ENCODE assay signal across 9 mouse cellular contexts in genomic region chr4:134401181-134401661, GRCm38 (mm10). TPM values are rescaled to one million over a fixed set of nuclear protein-coding genes. Genes with fewer than 3 reads are reported as not detected.
DNase-seq lines count a peak whose midpoint lies in the region; ATAC-seq and TF ChIP-seq lines count a peak whose summit lies in the region.
"Had no signal": no experiment of that assay in that cellular context is flagged by ENCODE, and none has a peak within 500 bp of the region (broad histone marks: within the 10 kb centered on the region; RNA-seq: fewer than 3 reads in every experiment).

No protein-coding gene starts in this region.

- peak; percentile 97 for DNase-seq in heart, adult 11 months
- no peak for DNase-seq in heart, adult 8-10 months (ENCODE audit: low spot score)
- DNase-seq in kidney, postnatal 14 days: peak; percentile 74
- DNase-seq in liver, embryonic 11.5 days (ENCODE audit: low spot score): peak; percentile 75

- peak overlapping the region; percentile 65 for H3K9ac ChIP-seq in heart, embryonic 14.5 days (ENCODE audit: low read length)
- H3K9ac ChIP-seq in liver, embryonic 11.5 days (ENCODE audit: low read depth, low read length): peak overlapping the region; percentile 53; the same call in 1 of the 2 replicates
- H3K9ac ChIP-seq in midbrain, embryonic 16.5 days (ENCODE audit: low read depth, low read length): peak overlapping the region; percentile 67

- no peaks in the 10 kb centered on the region for H3K9me3 ChIP-seq in erythroblast, embryonic 14.5 days (ENCODE audit: control insufficient read depth, low read length)
- no peaks in the 10 kb centered on the region for H3K9me3 ChIP-seq in heart, embryonic 14.5 days (ENCODE audit: control insufficient read depth, low read length)
- H3K9me3 ChIP-seq in liver, embryonic 11.5 days (ENCODE audit: control insufficient read depth, low read length): no peaks in the 10 kb centered on the region
- no peaks in the 10 kb centered on the region for H3K9me3 ChIP-seq in midbrain, embryonic 16.5 days (replicated peaks; ENCODE audit: control insufficient read depth, low read length, poor library complexity, severe bottlenecking)

- peak overlapping the region; percentile 5 for H3K4me3 ChIP-seq in erythroblast, embryonic 14.5 days (replicated peaks)
- H3K4me3 ChIP-seq in heart, embryonic 14.5 days (ENCODE audit: control insufficient read depth in 1 of 2, insufficient read depth in 1 of 2, low read depth in 1 of 2, low read length in 2 of 2): peak overlapping the region; percentile 41 to 50
- peak overlapping the region; percentile 49 for H3K4me3 ChIP-seq in liver, embryonic 11.5 days (ENCODE audit: low read depth, low read length)
- peak overlapping the region; percentile 43 for H3K4me3 ChIP-seq in midbrain, embryonic 16.5 days (ENCODE audit: low read depth, low read length)
- H3K4me3 ChIP-seq in testis, adult 2 months (ENCODE audit: control insufficient read depth, low read depth, low read length): peak overlapping the region; percentile 89

- 7% methylated on average over 19 of the region's 19 CpGs for WGBS in heart, embryonic 14.5 days
- 9% methylated on average over 19 of the region's 19 CpGs for WGBS in liver, embryonic 11.5 days
- WGBS in midbrain, embryonic 16.5 days: 3% methylated on average over 19 of the region's 19 CpGs

- H3K36me3 ChIP-seq in erythroblast, embryonic 14.5 days (ENCODE audit: control insufficient read depth): no peaks in the 10 kb centered on the region
- peaks cover 6% of the 10 kb centered on the region; the same call in 1 of the 2 replicates for H3K36me3 ChIP-seq in heart, embryonic 14.5 days (ENCODE audit: control insufficient read depth, insufficient read depth, low read length)
- H3K36me3 ChIP-seq in liver, embryonic 11.5 days (ENCODE audit: control insufficient read depth, insufficient read depth, low read length): no peaks in the 10 kb centered on the region
- H3K36me3 ChIP-seq in midbrain, embryonic 16.5 days (ENCODE audit: control insufficient read depth, insufficient read depth, low read length): no peaks in the 10 kb centered on the region
- no peaks in the 10 kb centered on the region for H3K36me3 ChIP-seq in testis, adult 2 months (ENCODE audit: control insufficient read depth, insufficient read depth, low read length)

- TF ChIP-seq POLR2A in testis, adult 2 months (IDR thresholded peaks at IDR 0.05; ENCODE audit: control insufficient read depth, low read depth, low read length): peak; percentile 56; the same call in 1 of the 2 replicates

- TF ChIP-seq CTCF in testis, adult 2 months (IDR thresholded peaks at IDR 0.05; ENCODE audit: control insufficient read depth, insufficient read depth, insufficient replicate concordance, low read depth, low read length): no peak

- 0 out of 4 replicates have a peak overlapping the region, but pooled peaks of 1 of the 2 experiments have one; percentile 6 for H3K27ac ChIP-seq in heart, embryonic 14.5 days (replicated peaks in 1 of 2; ENCODE audit: control insufficient read depth in 1 of 2, insufficient read depth in 1 of 2, low read depth in 2 of 2, low read length in 2 of 2)
- H3K27ac ChIP-seq in liver, embryonic 11.5 days (ENCODE audit: low read depth, low read length): peak overlapping the region; percentile 50; the same call in 1 of the 2 replicates
- peak overlapping the region; percentile 87 for H3K27ac ChIP-seq in midbrain, embryonic 16.5 days (ENCODE audit: low read length)
- peak overlapping the region; percentile 86 for H3K27ac ChIP-seq in testis, adult 2 months (ENCODE audit: control insufficient read depth, insufficient read depth, low read depth, low read length)

- H3K27me3 ChIP-seq in erythroblast, embryonic 14.5 days (ENCODE audit: control insufficient read depth): peaks cover 32% of the 10 kb centered on the region
- no peaks in the 10 kb centered on the region for H3K27me3 ChIP-seq in heart, embryonic 14.5 days (ENCODE audit: control insufficient read depth, insufficient read depth, low read length)
- H3K27me3 ChIP-seq in liver, embryonic 11.5 days (replicated peaks; ENCODE audit: control insufficient read depth, insufficient read depth, low read length): no peaks in the 10 kb centered on the region
- no peaks in the 10 kb centered on the region for H3K27me3 ChIP-seq in midbrain, embryonic 16.5 days (ENCODE audit: control insufficient read depth, insufficient read depth, low read depth, low read length)
- H3K27me3 ChIP-seq in testis, adult 2 months (ENCODE audit: control insufficient read depth, insufficient read depth, low read length): no peaks in the 10 kb centered on the region

- peaks cover 28% of the 10 kb centered on the region for H3K4me1 ChIP-seq in erythroblast, embryonic 14.5 days (ENCODE audit: control insufficient read depth)
- peaks cover 29 to 47% of the 10 kb centered on the region in 2 experiments for H3K4me1 ChIP-seq in heart, embryonic 14.5 days (ENCODE audit: control insufficient read depth in 2 of 2, insufficient read depth in 2 of 2, low read length in 2 of 2)
- H3K4me1 ChIP-seq in liver, embryonic 11.5 days (replicated peaks; ENCODE audit: control insufficient read depth, insufficient read depth, low read length): peaks cover 20% of the 10 kb centered on the region
- H3K4me1 ChIP-seq in midbrain, embryonic 16.5 days (ENCODE audit: control insufficient read depth, insufficient read depth, low read length): peaks cover 31% of the 10 kb centered on the region
- H3K4me1 ChIP-seq in testis, adult 2 months (ENCODE audit: control insufficient read depth, insufficient read depth, low read length): peaks cover 32% of the 10 kb centered on the region

- H3K4me2 ChIP-seq in heart, embryonic 14.5 days (ENCODE audit: low read length): peak overlapping the region; percentile 79
- peak overlapping the region; percentile 92 for H3K4me2 ChIP-seq in liver, embryonic 11.5 days
- H3K4me2 ChIP-seq in midbrain, embryonic 16.5 days (ENCODE audit: low read length): peak overlapping the region; percentile 77

- peak; percentile 37 for ATAC-seq in heart, embryonic 14.5 days (ENCODE audit: insufficient number of reproducible peaks, insufficient read depth, low FRiP score, low read depth)
- peak; percentile 80 for ATAC-seq in liver, embryonic 11.5 days (replicated peaks; ENCODE audit: low FRiP score)
- ATAC-seq in midbrain, embryonic 16.5 days: peak; percentile 71

RNA-seq across cellular contexts. Expression of gene Pafah2, which starts 5.1 kb away (rescaled TPM):
- 10 to 100 TPM in 1 of 4 experiments, 1 to 10 TPM in 3; 6.8 to 10.7 (median 9.1) TPM for total RNA-seq in heart, adult 8-10 months (2022)
- polyA plus RNA-seq in erythroblast, embryonic 14.5 days (2012): not detected in 2 replicates
- 11.1 and 12.8 TPM in 2 replicates for polyA plus RNA-seq in heart, embryonic 14.5 days (2014; fragmentation: Nextera tagmentation; extraction: Ambion mirVana)
- 7.9 and 8.5 TPM in 2 replicates for polyA plus RNA-seq in liver, embryonic 11.5 days (2014; fragmentation: Nextera tagmentation; extraction: Ambion mirVana)
- polyA plus RNA-seq in midbrain, embryonic 16.5 days (2015; fragmentation: Nextera tagmentation; extraction: Ambion mirVana): 7.5 and 8.8 TPM in 2 replicates
- 36.0 and 37.2 TPM in 2 replicates for polyA plus RNA-seq in testis, adult 2 months (2012; rRNA removed)

RNA-seq across cellular contexts. Expression of gene Extl1, which starts 17.6 kb away (rescaled TPM):
- total RNA-seq in heart, adult 8-10 months (2022): 10 to 100 TPM; 20.5 to 28.9 (median 23.9) TPM
- polyA plus RNA-seq in erythroblast, embryonic 14.5 days (2012): not detected in 2 replicates
- 2.8 and 2.9 TPM in 2 replicates for polyA plus RNA-seq in heart, embryonic 14.5 days (2014; fragmentation: Nextera tagmentation; extraction: Ambion mirVana)
- polyA plus RNA-seq in liver, embryonic 11.5 days (2014; fragmentation: Nextera tagmentation; extraction: Ambion mirVana): 0.42 and 0.67 TPM in 2 replicates
- polyA plus RNA-seq in midbrain, embryonic 16.5 days (2015; fragmentation: Nextera tagmentation; extraction: Ambion mirVana): 0.45 and 0.58 TPM in 2 replicates
- polyA plus RNA-seq in testis, adult 2 months (2012; rRNA removed): 0.25 and 0.26 TPM in 2 replicates

RNA-seq across cellular contexts. Expression of gene Slc30a2, which starts 58.2 kb away (rescaled TPM):
- under 1 TPM; 0.32 to 0.94 (median 0.55) TPM for total RNA-seq in heart, adult 8-10 months (2022)
- not detected in 2 replicates for polyA plus RNA-seq in erythroblast, embryonic 14.5 days (2012)
- polyA plus RNA-seq in heart, embryonic 14.5 days (2014; fragmentation: Nextera tagmentation; extraction: Ambion mirVana): 0.08 and 0.11 TPM in 2 replicates
- polyA plus RNA-seq in liver, embryonic 11.5 days (2014; fragmentation: Nextera tagmentation; extraction: Ambion mirVana): not detected in 2 replicates
- polyA plus RNA-seq in midbrain, embryonic 16.5 days (2015; fragmentation: Nextera tagmentation; extraction: Ambion mirVana): 0.26 and 0.30 TPM in 2 replicates
- 19.1 and 21.3 TPM in 2 replicates for polyA plus RNA-seq in testis, adult 2 months (2012; rRNA removed)
- total RNA-seq: neutrophil, adult 5-6 weeks had no signal

Comparison
In these comparisons a context has a peak if more than half of its experiments do, and no peak if none do; other contexts are left out.
1. H3K4me3 ChIP-seq: peak in every context shown above with its lines; median percentile 89 in testis, adult 2 months; 49 in liver, embryonic 11.5 days; 46 in heart, embryonic 14.5 days; 43 in midbrain, embryonic 16.5 days; 5 in erythroblast, embryonic 14.5 days.
2. RNA of gene Slc30a2, which starts 58.2 kb away (polyA plus RNA-seq): 19.1 to 21.3 TPM in testis, adult 2 months; 0.26 to 0.30 TPM in midbrain, embryonic 16.5 days, 0.08 to 0.11 TPM in heart, embryonic 14.5 days, not detected in liver, embryonic 11.5 days and not detected in erythroblast, embryonic 14.5 days; every median in the first group is over 10 times any median in the second.
3. Peak in every context shown above with its lines, with median percentiles within 50 percentile points of each other: ATAC-seq, H3K4me2 ChIP-seq and H3K9ac ChIP-seq.